Mouse (Mus musculus) forebrain, embryonic 12.5 days (tissue): ENCODE measurements around the gene Slc47a1. TPM values are rescaled to one million over a fixed set of nuclear protein-coding genes. Genes with fewer than 3 reads are reported as not detected.
"Not testable (repeated sequence)": the region's sequence is repeated elsewhere in the genome, so short reads cannot be mapped to it uniquely, and the experiment has no call there.

ENCODE experiments used
- ATAC-seq: fragments of 200-750 bp; cut with Nextera tagmentation; 2 replicates; pipeline ENCODE4 v1.8.0; 2017; ENCODE audit warnings: moderate TSS enrichment; ENCODE audit not compliant: low FRiP score
- H3K27ac ChIP-seq: fragments of 300-500 bp; sonication (generic); 2 replicates; pipeline ENCODE4 v1.5.1; 2016; ENCODE audit warnings: mild to moderate bottlenecking
- H3K27me3 ChIP-seq: fragments of 300-500 bp; sonication (generic); 2 replicates; pipeline ENCODE4 v1.6.1; 2016; ENCODE audit warnings: mild to moderate bottlenecking
- H3K36me3 ChIP-seq: fragments of 300-500 bp; sonication (generic); replicated peaks from 2 replicates; pipeline ENCODE4 v1.6.1; 2016; ENCODE audit warnings: mild to moderate bottlenecking
- H3K4me1 ChIP-seq: fragments of 300-500 bp; sonication (generic); 2 replicates; pipeline ENCODE4 v1.6.1; 2016
- H3K4me2 ChIP-seq: fragments of 300-500 bp; sonication (generic); 2 replicates; pipeline ENCODE4 v1.6.1; 2016; ENCODE audit warnings: mild to moderate bottlenecking, moderate library complexity
- H3K4me3 ChIP-seq: fragments of 300-500 bp; sonication (generic); replicated peaks from 2 replicates; pipeline ENCODE4 v1.5.1; 2016; ENCODE audit warnings: mild to moderate bottlenecking
- H3K9ac ChIP-seq: fragments of 300-500 bp; sonication (generic); 2 replicates; pipeline ENCODE4 v1.6.1; 2016; ENCODE audit warnings: mild to moderate bottlenecking
- H3K9me3 ChIP-seq: fragments of 300-500 bp; sonication (generic); 2 replicates; pipeline ENCODE4 v1.6.1; 2016
- WGBS: fragments of 180-500 bp; shearing (Covaris S2); methylation state at CpG from one replicate; pipeline ENCODE4 v1.1.7; 2016; 5-methylcytosine and 5-hydroxymethylcytosine counted together
- polyA plus RNA-seq: library from polyadenylated mRNA; unstranded; fragments of >200 nt; fragmentation: Nextera tagmentation; extraction: Ambion mirVana; gene quantifications from 2 replicates; pipeline ENCODE4 v1.2.1, GENCODE M21; 2016

Slc47a1 gene
- polyA plus RNA-seq: 0.19 TPM in 1 of 2 replicates, not detected in the other

DNA sequence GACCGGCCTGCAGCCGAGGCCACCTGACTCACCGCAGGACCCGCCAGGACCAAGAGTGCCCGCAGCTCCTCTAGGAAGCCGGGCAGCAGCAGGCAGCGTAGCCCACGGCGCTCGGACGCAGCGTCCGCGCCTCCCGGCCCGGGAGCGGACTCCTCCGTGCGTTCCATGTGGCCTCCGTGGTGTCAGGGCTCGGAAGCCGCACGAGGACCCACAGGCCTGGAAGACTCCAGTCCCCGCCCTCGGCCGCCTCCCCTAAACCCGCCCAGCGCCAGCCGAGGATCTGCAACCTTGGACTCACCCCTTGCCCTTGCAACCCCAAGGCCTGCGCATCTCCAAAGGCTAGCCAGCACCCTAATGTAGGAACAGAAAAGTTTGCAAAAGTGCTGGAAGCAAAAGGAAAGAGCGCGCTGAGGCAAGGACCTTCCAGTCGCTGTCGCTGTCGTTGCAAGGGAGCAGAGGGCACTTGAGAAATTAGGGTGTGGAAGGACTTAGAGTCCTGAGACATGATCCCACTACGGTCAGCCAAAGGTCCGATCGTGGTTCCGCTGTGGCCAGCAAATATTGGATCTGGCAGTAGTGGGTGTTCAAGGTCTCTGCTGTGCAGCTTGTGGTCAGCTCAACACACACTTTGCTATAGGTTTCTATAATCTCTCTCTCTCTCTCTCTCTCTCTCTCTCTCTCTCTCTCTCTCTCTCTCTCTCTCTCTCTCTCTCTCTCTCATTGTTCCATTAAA lies at the start of gene Slc47a1:
TSS of gene Slc47a1 (minus strand) at position 465 of the 733 bp plus-strand sequence.
- no peak for ATAC-seq
- Histone ChIP-seq H3K9me3 (no peaks in the 10 kb centered on the region), H3K4me1 (peaks cover 8% of the 10 kb centered on the region), H3K9ac (no peak within 1 kb of the TSS; the same call in 1 of the 2 replicates), H3K27ac (no peak within 1 kb of the TSS), H3K4me2 (peak within 1 kb of the TSS; percentile 48), H3K27me3 (peaks cover 43% of the 10 kb centered on the region), H3K36me3 (no peaks in the 10 kb centered on the region), H3K4me3 (peak within 1 kb of the TSS; percentile 23)
- 16% methylated on average over 39 of the region's 39 CpGs for WGBS

- Histone ChIP-seq H3K36me3 (no peaks in the 10 kb centered on the region), H3K27ac (no peak overlapping the region), H3K4me1 (no peaks in the 10 kb centered on the region), H3K9me3 (0 out of 2 replicates have a peak, but pooled peaks cover 4% of the 10 kb centered on the region), H3K27me3 (no peaks in the 10 kb centered on the region; the same call in 1 of the 2 replicates), H3K4me3 (no peak overlapping the region), H3K4me2 (no peak overlapping the region), H3K9ac (no peak overlapping the region)
- 92% methylated on average over 6 of the region's 6 CpGs for WGBS
- ATAC-seq: no peak
Measured at GRCm38 (mm10) chr11:61419253-61419652, 41.1 kb upstream of the Slc47a1 start.

DNA sequence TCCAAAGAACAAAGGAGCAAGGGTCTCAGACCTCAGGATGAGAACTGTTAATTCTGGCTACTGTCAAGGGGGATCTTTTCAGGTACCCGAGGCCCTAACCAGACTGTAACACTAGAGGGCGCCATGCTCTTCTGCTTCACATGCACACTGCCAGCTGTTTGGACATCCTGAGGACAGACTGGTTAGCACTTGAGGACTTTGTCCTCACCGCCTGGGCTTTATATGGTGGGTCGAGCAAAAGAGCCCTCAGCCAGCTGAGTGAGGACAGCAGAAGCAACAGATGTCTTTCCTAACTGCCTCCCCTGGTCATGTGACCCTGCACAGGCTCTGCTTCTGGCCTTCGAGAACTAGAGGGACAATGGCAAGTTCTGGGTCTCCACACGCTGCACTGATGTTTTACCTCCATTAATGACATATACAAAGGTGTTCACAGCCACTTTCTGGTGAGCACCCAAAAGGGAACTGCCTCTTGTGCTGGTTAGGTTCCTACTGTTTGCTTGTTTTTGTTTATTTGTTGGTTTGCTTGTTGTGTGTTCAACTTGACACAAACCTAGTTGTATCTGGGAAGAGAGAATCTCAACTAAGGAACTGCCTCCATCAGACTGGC lies 39.9 kb upstream of the Slc47a1 start:
- Histone ChIP-seq H3K4me1 (no peaks in the 10 kb centered on the region), H3K36me3 (no peaks in the 10 kb centered on the region), H3K4me2 (no peak overlapping the region), H3K9ac (no peak overlapping the region), H3K27me3 (no peaks in the 10 kb centered on the region; the same call in 1 of the 2 replicates), H3K4me3 (no peak overlapping the region), H3K9me3 (0 out of 2 replicates have a peak, but pooled peaks cover 4% of the 10 kb centered on the region), H3K27ac (no peak overlapping the region)
- peak; percentile 75 for ATAC-seq
- 31% methylated on average over 6 of the region's 6 CpGs for WGBS

GRCm38 (mm10) chr11:61416540-61416939 lies 38.4 kb upstream of the Slc47a1 start:
- not testable (repeated sequence) for H3K4me1 ChIP-seq, H3K27ac ChIP-seq, H3K4me3 ChIP-seq, H3K9me3 ChIP-seq, ATAC-seq, H3K36me3 ChIP-seq, H3K4me2 ChIP-seq, H3K9ac ChIP-seq, H3K27me3 ChIP-seq
- WGBS: 85% methylated on average over 15 of the region's 17 CpGs

DNA sequence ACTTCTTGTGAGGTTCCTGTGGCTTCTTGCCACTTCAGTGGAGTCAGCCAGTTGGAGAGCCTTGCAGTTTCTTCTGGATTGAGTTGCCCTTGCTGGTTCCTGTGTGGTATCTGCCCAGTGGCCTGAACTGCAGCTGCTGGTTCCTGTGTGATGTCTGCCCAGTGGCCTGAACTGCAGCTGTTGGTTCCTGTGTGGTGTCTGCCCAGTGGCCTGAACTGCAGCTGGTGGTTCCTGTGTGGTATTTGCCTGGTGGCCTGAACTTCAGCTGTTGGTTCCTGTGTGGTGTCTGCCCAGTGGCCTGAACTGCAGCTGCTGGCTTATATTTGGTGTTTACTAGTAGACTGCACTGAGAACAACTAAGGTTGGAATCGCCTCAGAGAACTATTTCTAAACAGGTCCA lies 37.3 kb upstream of the Slc47a1 start:
- H3K9ac ChIP-seq: no peak overlapping the region
- no peak overlapping the region for H3K27ac ChIP-seq
- H3K4me3 ChIP-seq: no peak overlapping the region
- H3K36me3 ChIP-seq: no peaks in the 10 kb centered on the region
- no peak for ATAC-seq
- no peaks in the 10 kb centered on the region for H3K4me1 ChIP-seq
- H3K4me2 ChIP-seq: no peak overlapping the region
- H3K27me3 ChIP-seq: peaks cover 3% of the 10 kb centered on the region; the same call in 1 of the 2 replicates
- H3K9me3 ChIP-seq: 0 out of 2 replicates have a peak, but pooled peaks cover 4% of the 10 kb centered on the region
- 92% methylated on average over 1 of the region's 1 CpGs for WGBS

- Histone ChIP-seq H3K27ac (no peak overlapping the region), H3K27me3 (peaks cover 3% of the 10 kb centered on the region; the same call in 1 of the 2 replicates), H3K9me3 (0 out of 2 replicates have a peak, but pooled peaks cover 4% of the 10 kb centered on the region), H3K9ac (no peak overlapping the region), H3K4me3 (no peak overlapping the region), H3K36me3 (no peaks in the 10 kb centered on the region), H3K4me2 (no peak overlapping the region), H3K4me1 (peaks cover 5% of the 10 kb centered on the region; the same call in 1 of the 2 replicates)
- no peak for ATAC-seq
- WGBS: 83% methylated on average over 3 of the region's 3 CpGs
Measured at GRCm38 (mm10) chr11:61414560-61414959, 36.4 kb upstream of the Slc47a1 start.

DNA sequence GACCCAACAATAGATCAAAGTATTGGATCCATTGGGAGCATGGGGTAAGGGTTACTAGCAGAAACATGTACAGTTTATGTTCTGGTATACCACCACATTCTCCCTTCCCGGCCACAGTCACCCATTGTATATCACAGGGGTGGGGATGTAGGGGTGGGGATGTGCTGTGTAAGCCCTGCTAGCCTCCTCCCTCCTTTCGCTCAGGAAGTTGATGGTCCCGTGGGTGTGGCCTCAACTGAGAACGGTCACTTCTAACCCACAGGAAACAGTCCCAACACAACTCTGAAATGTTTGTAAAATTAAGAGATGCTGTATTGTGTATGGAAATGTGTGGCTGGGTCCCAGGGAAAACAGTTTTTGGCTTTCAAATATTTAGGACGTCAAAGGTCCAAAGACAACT lies 35.3 kb upstream of the Slc47a1 start:
- WGBS: 74% methylated on average over 5 of the region's 5 CpGs
- Histone ChIP-seq H3K4me3 (no peak overlapping the region), H3K9me3 (0 out of 2 replicates have a peak, but pooled peaks cover 4% of the 10 kb centered on the region), H3K4me2 (no peak overlapping the region), H3K36me3 (no peaks in the 10 kb centered on the region), H3K27me3 (peaks cover 3% of the 10 kb centered on the region; the same call in 1 of the 2 replicates), H3K9ac (no peak overlapping the region), H3K27ac (no peak overlapping the region), H3K4me1 (peaks cover 5% of the 10 kb centered on the region; the same call in 1 of the 2 replicates)
- no peak for ATAC-seq

DNA sequence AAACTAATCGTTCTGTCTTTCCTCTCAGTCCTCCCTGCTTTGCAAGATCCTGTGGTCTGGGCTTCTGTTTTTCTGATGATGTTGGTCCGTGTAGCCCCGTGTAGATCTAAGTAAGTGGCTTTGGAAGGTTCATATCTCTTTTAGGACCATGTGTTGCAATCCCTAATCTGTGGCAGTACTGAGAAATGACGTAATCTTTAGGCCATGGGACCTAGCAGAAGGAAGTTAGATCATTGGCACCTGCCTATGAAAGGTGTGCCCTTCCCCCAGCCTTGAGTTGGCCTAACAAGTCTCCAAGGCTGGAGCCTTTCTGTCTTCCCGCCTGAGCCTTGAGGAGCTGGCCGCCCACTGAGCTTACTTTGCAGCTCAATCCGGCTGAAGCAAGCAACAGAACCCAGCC lies 33.7 kb upstream of the Slc47a1 start:
- H3K9me3 ChIP-seq: 0 out of 2 replicates have a peak, but pooled peaks cover 4% of the 10 kb centered on the region
- ATAC-seq: no peak

DNA sequence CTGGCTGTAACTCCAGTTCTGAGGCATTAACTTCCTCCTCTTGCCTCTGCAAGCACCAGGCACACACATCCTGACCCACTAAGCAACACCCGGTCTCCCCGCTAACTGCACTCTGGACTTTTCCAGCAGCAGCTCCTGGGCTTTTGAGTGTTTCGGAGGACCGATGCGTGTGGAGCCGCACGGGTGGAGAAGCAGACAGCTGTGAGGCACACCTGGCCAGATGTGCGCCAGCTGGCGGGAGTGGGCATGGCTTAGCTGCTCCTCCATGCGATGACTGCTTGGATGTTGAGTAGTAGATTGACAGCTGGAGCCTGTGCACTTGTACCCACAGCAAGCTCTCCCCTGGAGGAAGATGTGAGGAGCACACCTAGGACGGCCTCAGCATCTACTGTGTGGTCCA lies 33.1 kb upstream of the Slc47a1 start:
- H3K36me3 ChIP-seq: no peaks in the 10 kb centered on the region
- H3K4me3 ChIP-seq: no peak overlapping the region
- H3K27me3 ChIP-seq: peaks cover 3% of the 10 kb centered on the region; the same call in 1 of the 2 replicates
- H3K9me3 ChIP-seq: 0 out of 2 replicates have a peak, but pooled peaks cover 4% of the 10 kb centered on the region
- H3K4me2 ChIP-seq: no peak overlapping the region
- no peak for ATAC-seq
- H3K27ac ChIP-seq: no peak overlapping the region
- no peak overlapping the region for H3K9ac ChIP-seq
- H3K4me1 ChIP-seq: peaks cover 5% of the 10 kb centered on the region; the same call in 1 of the 2 replicates
- WGBS: 85% methylated on average over 11 of the region's 11 CpGs

More for the DNA sequence above, 33.7 kb upstream of the Slc47a1 start:
- Histone ChIP-seq H3K27ac (no peak overlapping the region), H3K4me3 (no peak overlapping the region), H3K4me2 (no peak overlapping the region), H3K9ac (no peak overlapping the region), H3K27me3 (peaks cover 3% of the 10 kb centered on the region; the same call in 1 of the 2 replicates), H3K4me1 (peaks cover 5% of the 10 kb centered on the region; the same call in 1 of the 2 replicates), H3K36me3 (no peaks in the 10 kb centered on the region)
- WGBS: 45% methylated on average over 7 of the region's 7 CpGs

GRCm38 (mm10) chr11:61410129-61410528 lies 32.0 kb upstream of the Slc47a1 start:
- peaks cover 5% of the 10 kb centered on the region; the same call in 1 of the 2 replicates for H3K4me1 ChIP-seq
- H3K4me3 ChIP-seq: no peak overlapping the region
- H3K36me3 ChIP-seq: no peaks in the 10 kb centered on the region
- ATAC-seq: no peak
- 0% methylated on average over 1 of the region's 1 CpGs for WGBS
- no peak overlapping the region for H3K4me2 ChIP-seq
- H3K9ac ChIP-seq: no peak overlapping the region
- H3K9me3 ChIP-seq: 0 out of 2 replicates have a peak, but pooled peaks cover under 1% of the 10 kb centered on the region
- peaks cover 3% of the 10 kb centered on the region; the same call in 1 of the 2 replicates for H3K27me3 ChIP-seq
- no peak overlapping the region for H3K27ac ChIP-seq

DNA sequence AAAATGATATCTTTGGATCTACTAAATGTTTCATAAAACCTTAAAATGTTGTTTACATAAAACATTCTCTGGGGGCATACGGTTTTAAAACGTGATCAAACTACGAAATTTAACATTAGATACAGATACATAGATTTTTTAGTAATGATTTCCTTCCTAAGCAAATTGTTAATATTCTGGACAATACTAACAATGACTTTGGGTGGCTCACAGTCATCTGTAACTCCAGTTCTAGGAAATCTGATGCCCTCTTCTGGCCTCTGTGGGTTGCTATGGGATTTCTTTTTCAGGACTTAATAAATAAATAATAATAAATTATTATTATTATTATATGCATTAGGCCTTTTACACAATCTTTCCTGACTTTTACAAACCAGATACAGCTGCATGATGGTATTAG lies 30.9 kb upstream of the Slc47a1 start:
- H3K4me1 ChIP-seq: peaks cover 5% of the 10 kb centered on the region; the same call in 1 of the 2 replicates

More for the DNA sequence above, 30.9 kb upstream of the Slc47a1 start:
- peaks cover 3% of the 10 kb centered on the region; the same call in 1 of the 2 replicates for H3K27me3 ChIP-seq
- no peak for ATAC-seq
- no peaks in the 10 kb centered on the region for H3K9me3 ChIP-seq
- WGBS: 22% methylated on average over 3 of the region's 3 CpGs
- no peak overlapping the region for H3K9ac ChIP-seq
- H3K36me3 ChIP-seq: no peaks in the 10 kb centered on the region
- peak overlapping the region; percentile 52 for H3K4me2 ChIP-seq
- H3K4me3 ChIP-seq: peak overlapping the region; percentile 64
- no peak overlapping the region for H3K27ac ChIP-seq
